25 mouse cellular contexts compared by ENCODE assay signal in the genomic region with DNA sequence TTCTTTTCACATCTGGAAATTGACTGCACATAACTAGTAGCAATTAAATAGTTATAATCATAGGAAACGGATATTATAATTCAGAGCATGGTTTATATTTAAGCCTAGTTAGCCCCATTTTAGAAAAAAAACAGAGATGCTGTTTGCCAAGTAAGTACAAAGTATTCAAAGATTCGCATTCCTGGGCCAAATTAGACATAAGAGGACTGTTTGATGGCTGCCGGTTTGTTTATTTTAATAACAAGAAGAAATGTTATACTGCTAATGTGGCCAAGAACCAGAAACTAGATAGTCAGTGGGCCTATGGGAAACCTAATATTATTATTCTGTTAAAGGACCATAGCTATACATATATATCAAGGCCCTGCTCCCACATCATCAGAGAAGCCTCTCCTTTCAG.
"Had no signal": no experiment of that assay in that cellular context is flagged by ENCODE, and none has a peak within 500 bp of the region (broad histone marks: within the 10 kb centered on the region; RNA-seq: fewer than 3 reads in every experiment).

No protein-coding gene starts in this region.

- H3K4me3 ChIP-seq: gastrocnemius, adult 2 months; heart, embryonic 10.5 days; heart, embryonic 12.5 days; hindbrain, embryonic 10.5 days; hindbrain, embryonic 12.5 days; intestine, embryonic 15.5 days; layer of hippocampus, adult 2 months; left cerebral cortex, adult 2 months; limb, embryonic 10.5 days; limb, embryonic 12.5 days; liver, embryonic 13.5 days had no signal

- H3K27me3 ChIP-seq: heart, embryonic 12.5 days; hindbrain, embryonic 12.5 days; intestine, embryonic 15.5 days; limb, embryonic 12.5 days; liver, embryonic 13.5 days had no signal

- H3K27ac ChIP-seq: gastrocnemius, adult 2 months; heart, embryonic 10.5 days; hindbrain, embryonic 10.5 days; hindbrain, embryonic 12.5 days; hindbrain, embryonic 14.5 days; intestine, embryonic 15.5 days; layer of hippocampus, adult 2 months; left cerebral cortex, adult 2 months; limb, embryonic 10.5 days; limb, embryonic 12.5 days; liver, embryonic 13.5 days had no signal

- ATAC-seq: hindbrain, embryonic 16.5 days; inflammation-experienced regulatory T-cells, adult 6 months; intestine, embryonic 15.5 days; intestine, postnatal 0 days had no signal

- H3K9me3 ChIP-seq: heart, embryonic 10.5 days; heart, embryonic 12.5 days; hindbrain, embryonic 10.5 days; hindbrain, embryonic 12.5 days; intestine, embryonic 15.5 days; limb, embryonic 10.5 days; limb, embryonic 12.5 days; liver, embryonic 13.5 days had no signal

- H3K9ac ChIP-seq: heart, embryonic 12.5 days; hindbrain, embryonic 12.5 days; hindbrain, embryonic 14.5 days; intestine, embryonic 15.5 days; limb, embryonic 12.5 days; liver, embryonic 13.5 days had no signal

- H3K4me1 ChIP-seq: heart, embryonic 10.5 days; heart, embryonic 12.5 days; hindbrain, embryonic 10.5 days; hindbrain, embryonic 12.5 days; intestine, embryonic 15.5 days; limb, embryonic 10.5 days; limb, embryonic 12.5 days; liver, embryonic 13.5 days had no signal

- H3K36me3 ChIP-seq: heart, embryonic 10.5 days; heart, embryonic 12.5 days; hindbrain, embryonic 10.5 days; hindbrain, embryonic 12.5 days; intestine, embryonic 15.5 days; limb, embryonic 10.5 days; limb, embryonic 12.5 days; liver, embryonic 13.5 days had no signal

- H3K4me2 ChIP-seq: heart, embryonic 12.5 days; hindbrain, embryonic 12.5 days; hindbrain, embryonic 14.5 days; intestine, embryonic 15.5 days; limb, embryonic 12.5 days; liver, embryonic 13.5 days had no signal

- DNase-seq: gastrocnemius, adult 2 months; gastrocnemius, postnatal 10 days; gastrocnemius, postnatal 25 days; heart, adult 18-20 months; heart, postnatal 10 days; heart, postnatal 4 days; kidney, adult 18-20 months; kidney, adult 9 months; kidney, postnatal 25 days; kidney, postnatal 4 days; liver; liver, embryonic 13.5 days had no signal
